Mouse (Mus musculus) MEL (cell line): Measurements from ENCODE around the gene Cpa4. TPM values are rescaled to one million over a fixed set of nuclear protein-coding genes. Genes with fewer than 3 reads are reported as not detected.

ENCODE experiments used
- DNase-seq: peaks from one replicate; pipeline ENCODE4 v3.0.0; 2011; ENCODE audit warnings: low read depth, low spot score
- H3K27ac ChIP-seq: 2 replicates; pipeline ENCODE4 v1.5.1; 2012; ENCODE audit warnings: low read depth, mild to moderate bottlenecking, control low read depth, low read length, moderate library complexity; ENCODE audit not compliant: control insufficient read depth
- H3K27me3 ChIP-seq, 2 experiments: fragments of 150-350 bp in 1 of 2; sonication (generic) in 1 of 2; 2 replicates each; pipeline ENCODE4 v1.6.1; 2012; ENCODE audit warnings: low read length in 2 of 2, mild to moderate bottlenecking in 2 of 2, improper control_type of control experiment in 1 of 2, moderate library complexity in 1 of 2; ENCODE audit not compliant: insufficient read depth in 2 of 2, control insufficient read depth in 1 of 2
- H3K36me3 ChIP-seq, 2 experiments: 2 replicates each; pipeline ENCODE4 v1.6.1; 2012 to 2014; ENCODE audit warnings: low read length in 2 of 2, improper control_type of control experiment in 1 of 2, inconsistent platforms in 1 of 2, mild to moderate bottlenecking in 1 of 2; ENCODE audit not compliant: insufficient read depth in 2 of 2, control insufficient read depth in 1 of 2
- H3K4me1 ChIP-seq, 2 experiments: fragments of 150-350 bp in 1 of 2; sonication (generic) in 1 of 2; 2 replicates each; pipeline ENCODE4 v1.6.1; 2012; ENCODE audit warnings: low read length in 2 of 2, improper control_type of control experiment in 1 of 2, mild to moderate bottlenecking in 1 of 2; ENCODE audit not compliant: insufficient read depth in 2 of 2, control insufficient read depth in 1 of 2
- H3K4me3 ChIP-seq, 2 experiments: fragments of 150-350 bp in 1 of 2; sonication (generic) in 1 of 2; 2 replicates each; pipeline ENCODE4 v1.5.1; 2012; ENCODE audit warnings: low read depth in 2 of 2, low read length in 2 of 2, mild to moderate bottlenecking in 2 of 2, moderate library complexity in 2 of 2, control low read depth in 1 of 2, improper control_type of control experiment in 1 of 2; ENCODE audit not compliant: control insufficient read depth in 1 of 2, insufficient read depth in 1 of 2
- H3K79me2 ChIP-seq: 2 replicates; pipeline ENCODE4 v1.6.1; 2012; ENCODE audit warnings: mild to moderate bottlenecking, low read length, moderate library complexity; ENCODE audit not compliant: control insufficient read depth, poor library complexity, insufficient read depth
- H3K9ac ChIP-seq: 2 replicates; pipeline ENCODE4 v1.6.1; 2012; ENCODE audit warnings: low read depth, mild to moderate bottlenecking, control low read depth, low read length, moderate library complexity; ENCODE audit not compliant: control insufficient read depth, poor library complexity, severe bottlenecking
- H3K9me3 ChIP-seq: fragments of 150-350 bp; sonication (generic); replicated peaks from 2 replicates; pipeline ENCODE4 v1.6.1; 2012; ENCODE audit warnings: mild to moderate bottlenecking, low read length, improper control_type of control experiment, moderate library complexity; ENCODE audit not compliant: insufficient read depth
- BHLHE40 ChIP-seq: IDR thresholded peaks from 2 replicates; pipeline ENCODE4 v1.6.1; 2012; ENCODE audit warnings: low read depth, mild to moderate bottlenecking, inconsistent platforms, low read length, improper control_type of control experiment, borderline replicate concordance
- CHD2 ChIP-seq: IDR thresholded peaks from 2 replicates; pipeline ENCODE4 v1.6.1; 2011; ENCODE audit warnings: low read length, improper control_type of control experiment
- CTCF ChIP-seq, 3 experiments: IDR thresholded peaks in 2 of 3; conservative IDR thresholded peaks in 1 of 3; 2 replicates each; pipeline ENCODE4 v1.5.1; 2011 to 2012; ENCODE audit warnings: low read length in 3 of 3, low read depth in 2 of 3, mild to moderate bottlenecking in 2 of 3, improper control_type of control experiment in 1 of 3, inconsistent platforms in 1 of 3, mixed read lengths in 1 of 3, moderate library complexity in 1 of 3; ENCODE audit not compliant: control insufficient read depth in 1 of 3, insufficient read depth in 1 of 3, poor library complexity in 1 of 3, severe bottlenecking in 1 of 3
- E2F4 ChIP-seq: IDR thresholded peaks from 2 replicates; pipeline ENCODE4 v1.6.1; 2011; ENCODE audit warnings: low read depth, low read length, improper control_type of control experiment, borderline replicate concordance
- ELF1 ChIP-seq: IDR thresholded peaks from 2 replicates; pipeline ENCODE4 v1.6.1; 2014; ENCODE audit warnings: low read depth, mild to moderate bottlenecking, inconsistent platforms, low read length, improper control_type of control experiment, moderate library complexity
- ETS1 ChIP-seq: IDR thresholded peaks from 2 replicates; pipeline ENCODE4 v1.6.1; 2012; ENCODE audit warnings: low read depth, mild to moderate bottlenecking, inconsistent platforms, low read length, improper control_type of control experiment, moderate library complexity
- GATA1 ChIP-seq: IDR thresholded peaks from 2 replicates; pipeline ENCODE4 v1.6.1; 2011; ENCODE audit warnings: low read depth, low read length, improper control_type of control experiment
- HCFC1 ChIP-seq: IDR thresholded peaks from 2 replicates; pipeline ENCODE4 v1.6.1; 2012; ENCODE audit warnings: low read depth, mild to moderate bottlenecking, inconsistent platforms, low read length, improper control_type of control experiment, moderate library complexity
- JUND ChIP-seq: IDR thresholded peaks from 2 replicates; pipeline ENCODE4 v1.6.1; 2011; ENCODE audit warnings: low read depth, mild to moderate bottlenecking, improper control_type of control experiment, low read length
- KAT2A ChIP-seq: conservative IDR thresholded peaks from 2 replicates; pipeline ENCODE4 v1.6.1; 2012; ENCODE audit warnings: low read depth, low read length, improper control_type of control experiment, inconsistent platforms
- MAX ChIP-seq: IDR thresholded peaks from 2 replicates; pipeline ENCODE4 v1.6.1; 2011; ENCODE audit warnings: low read length, improper control_type of control experiment
- MAZ ChIP-seq: IDR thresholded peaks from 2 replicates; pipeline ENCODE4 v1.6.1; 2012; ENCODE audit warnings: low read depth, mild to moderate bottlenecking, inconsistent platforms, low read length, improper control_type of control experiment
- MEF2A ChIP-seq: IDR thresholded peaks from 2 replicates; pipeline ENCODE4 v1.6.1; 2014; ENCODE audit warnings: low read depth, mild to moderate bottlenecking, inconsistent platforms, low read length, improper control_type of control experiment; ENCODE audit not compliant: poor library complexity, insufficient replicate concordance, severe bottlenecking; ENCODE audit errors: extremely low read depth
- MXI1 ChIP-seq: IDR thresholded peaks from 2 replicates; pipeline ENCODE4 v1.6.1; 2011; ENCODE audit warnings: mild to moderate bottlenecking, low read depth, low read length, improper control_type of control experiment
- NELFE ChIP-seq: IDR thresholded peaks from 2 replicates; pipeline ENCODE4 v1.6.1; 2011; ENCODE audit warnings: low read depth, low read length, improper control_type of control experiment
- NRF1 ChIP-seq: IDR thresholded peaks from 2 replicates; pipeline ENCODE4 v1.6.1; 2014; ENCODE audit warnings: low read depth, mild to moderate bottlenecking, inconsistent platforms, low read length, improper control_type of control experiment, moderate library complexity; ENCODE audit not compliant: poor library complexity, insufficient read depth, severe bottlenecking
- POLR2A ChIP-seq, 2 experiments: IDR thresholded peaks; 2 replicates each; pipeline ENCODE4 v1.6.1; 2011 to 2012; ENCODE audit warnings: low read length in 2 of 2, mild to moderate bottlenecking in 2 of 2, control low read depth in 1 of 2, improper control_type of control experiment in 1 of 2, low read depth in 1 of 2, moderate library complexity in 1 of 2; ENCODE audit not compliant: control insufficient read depth in 1 of 2, insufficient read depth in 1 of 2, poor library complexity in 1 of 2
- POLR2AphosphoS5 ChIP-seq: IDR thresholded peaks from 2 replicates; pipeline ENCODE4 v1.6.1; 2012; ENCODE audit warnings: low read depth, borderline replicate concordance, mild to moderate bottlenecking, inconsistent platforms, low read length, moderate library complexity, mixed read lengths
- RAD21 ChIP-seq: IDR thresholded peaks from 2 replicates; pipeline ENCODE4 v1.6.1; 2011; ENCODE audit warnings: mild to moderate bottlenecking, low read depth, low read length, improper control_type of control experiment
- RCOR1 ChIP-seq: IDR thresholded peaks from 2 replicates; pipeline ENCODE4 v1.6.1; 2012; ENCODE audit warnings: low read depth, mild to moderate bottlenecking, inconsistent platforms, low read length, improper control_type of control experiment
- SMC3 ChIP-seq: IDR thresholded peaks from 2 replicates; pipeline ENCODE4 v1.6.1; 2011; ENCODE audit warnings: low read depth, low read length, improper control_type of control experiment
- TCF12 ChIP-seq: IDR thresholded peaks from 2 replicates; pipeline ENCODE4 v1.6.1; 2014; ENCODE audit warnings: low read depth, mild to moderate bottlenecking, inconsistent platforms, low read length, improper control_type of control experiment, moderate library complexity
- UBTF ChIP-seq: IDR thresholded peaks from 2 replicates; pipeline ENCODE4 v1.6.1; 2012; ENCODE audit warnings: low read depth, mild to moderate bottlenecking, inconsistent platforms, low read length, improper control_type of control experiment, moderate library complexity, borderline replicate concordance; ENCODE audit not compliant: insufficient read depth
- USF1 ChIP-seq: IDR thresholded peaks from 2 replicates; pipeline ENCODE4 v1.6.1; 2014; ENCODE audit warnings: low read depth, mild to moderate bottlenecking, inconsistent platforms, low read length, improper control_type of control experiment, moderate library complexity
- USF2 ChIP-seq, 2 experiments: IDR thresholded peaks; 2 replicates each; pipeline ENCODE4 v1.6.1; 2011 to 2012; ENCODE audit warnings: improper control_type of control experiment in 2 of 2, low read length in 2 of 2, borderline replicate concordance in 1 of 2, inconsistent platforms in 1 of 2, low read depth in 1 of 2, mild to moderate bottlenecking in 1 of 2; ENCODE audit not compliant: insufficient read depth in 1 of 2
- ZC3H11A ChIP-seq: IDR thresholded peaks from 2 replicates; pipeline ENCODE4 v1.6.1; 2012; ENCODE audit warnings: low read depth, mild to moderate bottlenecking, inconsistent platforms, low read length, improper control_type of control experiment
- ZMIZ1 ChIP-seq: IDR thresholded peaks from 2 replicates; pipeline ENCODE4 v1.6.1; 2012; ENCODE audit warnings: low read depth, mild to moderate bottlenecking, inconsistent platforms, low read length, improper control_type of control experiment, moderate library complexity
- polyA plus RNA-seq, 2 experiments: library from polyadenylated mRNA; stranded (reverse) in 1 of 2; unstranded in 1 of 2; fragments of >175 nt in 1 of 2; fragments of >200 nt in 1 of 2; gene quantifications; 2 replicates each; pipeline versions ENCODE4 v1.2.1 to v1.2.4; 2012; ENCODE audit warnings: low replicate concordance in 2 of 2, low read depth in 1 of 2; ENCODE audit not compliant: insufficient read length in 2 of 2, insufficient read depth in 1 of 2, missing spikeins in 1 of 2
- total RNA-seq: library from RNA; depleted of rRNA; stranded (reverse); fragments of 300-350 nt; gene quantifications from 2 replicates; pipeline ENCODE4 v1.2.3, GENCODE M21; 2012

Gene Cpa4
- total and polyA plus RNA-seq, 3 experiments: not detected

DNA sequence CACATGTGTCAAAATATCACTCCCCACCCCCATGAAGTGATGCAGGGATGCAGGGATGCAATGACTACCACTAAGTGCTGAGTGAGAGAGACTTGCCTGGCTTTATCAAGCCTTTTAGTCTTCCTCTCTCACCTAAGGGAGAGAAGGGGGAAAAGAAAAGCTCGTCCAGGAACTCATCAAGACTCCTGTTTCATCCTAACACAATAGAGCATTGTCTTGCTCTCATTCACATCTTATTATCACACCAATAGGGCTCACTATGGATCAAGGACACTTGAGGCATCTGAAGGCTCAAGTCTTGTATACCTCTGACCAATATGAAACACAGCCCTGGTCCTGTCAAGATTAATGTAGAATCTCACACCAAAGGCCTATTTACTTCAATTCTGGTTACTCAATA lies 32.8 kb downstream of the Cpa4 start:
- Histone ChIP-seq H3K36me3 (no peaks in the 10 kb centered on the region), H3K9me3 (no peaks in the 10 kb centered on the region), H3K27me3 (peaks cover 14 to 16% of the 10 kb centered on the region in 2 experiments), H3K27ac (no peak overlapping the region), H3K4me1 (no peaks in the 10 kb centered on the region), H3K9ac (no peak overlapping the region), H3K79me2 (no peaks in the 10 kb centered on the region), H3K4me3 (no peak overlapping the region)
- DNase-seq: no peak
- TF ChIP-seq USF2 (IDR thresholded peaks at IDR 0.05; ENCODE audit: borderline replicate concordance in 1 of 2, insufficient read depth in 1 of 2, low read depth in 1 of 2, low read length in 2 of 2) (no peak), CHD2 (no peak), NELFE (no peak), ELF1 (no peak), E2F4 (no peak), GATA1 (no peak), POLR2A (IDR thresholded peaks at IDR 0.05; ENCODE audit: control insufficient read depth in 1 of 2, insufficient read depth in 1 of 2, low read depth in 1 of 2, low read length in 2 of 2, poor library complexity in 1 of 2) (no peak), MEF2A (no peak), JUND (no peak), POLR2AphosphoS5 (no peak), SMC3 (no peak), TCF12 (no peak), MXI1 (no peak), MAZ (no peak), BHLHE40 (no peak), ZC3H11A (no peak), CTCF (IDR thresholded peaks at IDR 0.05 in 2 of 3, conservative IDR thresholded peaks at IDR 0.05 in 1 of 3; ENCODE audit: control insufficient read depth in 1 of 3, insufficient read depth in 1 of 3, low read depth in 2 of 3, low read length in 3 of 3, poor library complexity in 1 of 3, severe bottlenecking in 1 of 3) (no peak), KAT2A (no peak), UBTF (no peak), NRF1 (no peak)

- Histone ChIP-seq H3K36me3 (no peaks in the 10 kb centered on the region), H3K9ac (no peak overlapping the region), H3K27ac (no peak overlapping the region), H3K4me1 (no peaks in the 10 kb centered on the region), H3K9me3 (no peaks in the 10 kb centered on the region), H3K79me2 (no peaks in the 10 kb centered on the region), H3K4me3 (no peak overlapping the region), H3K27me3 (peaks cover 15 to 25% of the 10 kb centered on the region in 2 experiments)
- TF ChIP-seq ETS1: no peak
- no peak for TF ChIP-seq RAD21
- TF ChIP-seq RCOR1: no peak
- no peak for TF ChIP-seq HCFC1
- TF ChIP-seq MAX: no peak
- TF ChIP-seq ZMIZ1: no peak
- no peak for TF ChIP-seq CTCF (IDR thresholded peaks at IDR 0.05 in 2 of 3, conservative IDR thresholded peaks at IDR 0.05 in 1 of 3; ENCODE audit: control insufficient read depth in 1 of 3, insufficient read depth in 1 of 3, low read depth in 2 of 3, low read length in 3 of 3, poor library complexity in 1 of 3, severe bottlenecking in 1 of 3)
- no peak for TF ChIP-seq ZC3H11A
- TF ChIP-seq UBTF: no peak
- no peak for TF ChIP-seq KAT2A
- TF ChIP-seq JUND: no peak
- no peak for TF ChIP-seq CHD2
- TF ChIP-seq USF1: no peak
- DNase-seq: no peak
Measured at GRCm38 (mm10) chr6:30604342-30604867, 36.2 kb downstream of the Cpa4 start.
